Mouse (Mus musculus) heart, embryonic 15.5 days (tissue): ENCODE data around the gene Smim24. TPM values are rescaled to one million over a fixed set of nuclear protein-coding genes. Genes with fewer than 3 reads are reported as not detected.

Experiments used
- ATAC-seq: fragments of 200-750 bp; cut with Nextera tagmentation; replicated peaks from 2 replicates; pipeline ENCODE4 v1.8.0; 2017; ENCODE audit warnings: low read depth, moderate TSS enrichment; ENCODE audit not compliant: insufficient number of reproducible peaks, insufficient read depth, low FRiP score
- H3K27ac ChIP-seq: fragments of 300-500 bp; sonication (generic); 2 replicates; pipeline ENCODE4 v1.5.1; 2015; ENCODE audit warnings: mild to moderate bottlenecking, inconsistent platforms
- H3K27me3 ChIP-seq: fragments of 300-500 bp; sonication (generic); 2 replicates; pipeline ENCODE4 v1.6.1; 2015; ENCODE audit warnings: inconsistent platforms
- H3K36me3 ChIP-seq: fragments of 300-500 bp; sonication (generic); 2 replicates; pipeline ENCODE4 v1.6.1; 2015; ENCODE audit warnings: mild to moderate bottlenecking, inconsistent platforms
- H3K4me1 ChIP-seq: fragments of 300-500 bp; sonication (generic); replicated peaks from 2 replicates; pipeline ENCODE4 v1.6.1; 2015; ENCODE audit warnings: inconsistent platforms
- H3K4me2 ChIP-seq: fragments of 300-500 bp; sonication (generic); 2 replicates; pipeline ENCODE4 v1.6.1; 2015; ENCODE audit warnings: inconsistent platforms, mild to moderate bottlenecking, moderate library complexity
- H3K4me3 ChIP-seq: fragments of 300-500 bp; sonication (generic); 2 replicates; pipeline ENCODE4 v1.5.1; 2015; ENCODE audit warnings: mild to moderate bottlenecking, inconsistent platforms
- H3K9ac ChIP-seq: fragments of 300-500 bp; sonication (generic); 2 replicates; pipeline ENCODE4 v1.6.1; 2015; ENCODE audit warnings: mild to moderate bottlenecking, inconsistent platforms
- H3K9me3 ChIP-seq: fragments of 300-500 bp; sonication (generic); replicated peaks from 2 replicates; pipeline ENCODE4 v1.6.1; 2016; ENCODE audit warnings: inconsistent platforms
- WGBS: fragments of 180-500 bp; shearing (Covaris S2); methylation state at CpG from one replicate; pipeline ENCODE4 v1.1.7; 2015; ENCODE audit warnings: mixed read lengths; 5-methylcytosine and 5-hydroxymethylcytosine counted together
- polyA plus RNA-seq: library from polyadenylated mRNA; unstranded; fragments of >200 nt; fragmentation: Nextera tagmentation; extraction: Ambion mirVana; gene quantifications from 2 replicates; pipeline ENCODE4 v1.2.1, GENCODE M21; 2015

The Smim24 gene
- polyA plus RNA-seq, 1 experiment from 2014 or later, result 4.1 TPM

DNA sequence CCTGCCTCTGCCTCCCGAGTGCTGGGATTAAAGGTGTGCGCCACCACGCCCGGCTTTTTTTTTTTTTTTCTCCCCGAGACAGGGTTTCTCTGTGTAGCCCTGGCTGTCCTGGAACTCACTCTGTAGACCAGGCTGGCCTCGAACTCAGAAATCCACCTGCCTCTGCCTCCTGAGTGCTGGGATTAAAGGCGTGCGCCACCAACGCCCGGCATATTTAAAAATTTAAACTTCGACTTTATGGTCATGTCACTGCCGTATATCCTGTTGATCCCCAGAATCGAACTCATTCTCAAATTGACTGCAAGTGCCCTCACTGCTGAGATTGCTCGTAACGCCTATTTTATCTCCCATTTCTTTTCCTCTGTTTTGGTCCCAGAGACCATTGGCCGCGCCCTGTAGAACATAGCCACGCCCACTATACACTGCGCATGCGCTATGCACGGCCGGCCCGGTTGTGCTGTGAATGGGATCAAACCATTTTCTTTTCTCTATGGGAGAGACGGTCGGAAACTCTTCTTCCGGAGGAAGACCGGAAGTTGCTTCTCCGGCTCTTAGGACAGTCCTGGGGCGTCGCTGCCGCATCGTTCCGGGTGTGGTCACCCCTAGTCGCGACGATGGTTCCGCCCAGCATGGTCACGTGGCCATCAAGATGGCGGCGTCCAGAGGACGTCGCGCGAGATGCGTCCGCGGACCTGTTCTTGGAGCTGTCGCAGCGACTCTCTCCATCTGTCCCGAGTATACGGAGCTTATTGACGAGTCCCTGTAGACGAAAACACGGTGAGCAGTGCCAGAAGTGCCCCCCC lies 8.8 kb upstream of the Smim24 start, which contains the start of the genes Dohh and Gm48551:
Dohh (plus strand) TSS at position 627 of the 803 bp plus-strand sequence.
Gm48551 (plus strand) TSS at position 665 of the 803 bp plus-strand sequence.
- Histone ChIP-seq H3K4me3 (peak within 1 kb of the TSS; percentile 95), H3K9ac (peak within 1 kb of the TSS; percentile 86), H3K4me1 (peaks cover 26% of the 10 kb centered on the region), H3K9me3 (no peaks in the 10 kb centered on the region), H3K4me2 (peak within 1 kb of the TSS; percentile 87), H3K27ac (peak within 1 kb of the TSS; percentile 86), H3K27me3 (no peaks in the 10 kb centered on the region), H3K36me3 (peaks cover 28% of the 10 kb centered on the region)
- WGBS, result 5% methylated on average over 53 of the region's 54 CpGs
- ATAC-seq, result peak; percentile 93

DNA sequence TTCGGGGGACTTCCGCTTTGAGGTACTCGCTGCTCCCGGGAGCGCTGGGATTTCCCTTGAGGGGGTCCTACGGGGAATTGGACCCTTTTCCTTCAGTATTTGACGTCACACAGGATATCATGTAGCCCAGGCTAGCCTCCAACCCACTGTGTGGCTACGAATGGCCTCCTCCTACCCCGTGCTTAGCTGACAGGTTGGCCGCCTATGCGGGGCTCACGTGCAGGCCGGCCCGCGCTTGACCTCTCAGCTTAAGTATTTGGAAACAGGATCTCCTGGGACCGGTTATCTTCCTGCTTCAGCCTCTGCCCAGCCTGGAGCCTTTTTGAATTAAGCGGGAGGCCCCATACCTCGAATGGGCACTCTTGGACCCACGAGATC lies 8.3 kb upstream of the Smim24 start:
- H3K36me3 ChIP-seq, result peaks cover 28% of the 10 kb centered on the region
- H3K9me3 ChIP-seq, result no peaks in the 10 kb centered on the region
- 0% methylated on average over 19 of the region's 19 CpGs for WGBS
- H3K9ac ChIP-seq, result peak overlapping the region; percentile 86
- H3K4me1 ChIP-seq, result peaks cover 29% of the 10 kb centered on the region
- no peaks in the 10 kb centered on the region for H3K27me3 ChIP-seq
- peak overlapping the region; percentile 95 for H3K4me3 ChIP-seq
- peak overlapping the region; percentile 86 for H3K27ac ChIP-seq
- H3K4me2 ChIP-seq, result peak overlapping the region; percentile 87
- peak; percentile 34; the same call in 1 of the 2 replicates for ATAC-seq

GRCm38 (mm10) chr10:81385603-81386306 lies 7.1 kb upstream of the Smim24 start:
- peaks cover 37% of the 10 kb centered on the region for H3K4me1 ChIP-seq
- peak overlapping the region; percentile 87 for H3K4me2 ChIP-seq
- peaks cover 28% of the 10 kb centered on the region for H3K36me3 ChIP-seq
- no peaks in the 10 kb centered on the region for H3K9me3 ChIP-seq
- no peak overlapping the region for H3K27ac ChIP-seq
- WGBS, result 75% methylated on average over 22 of the region's 22 CpGs
- no peak for ATAC-seq
- no peak overlapping the region for H3K9ac ChIP-seq
- H3K4me3 ChIP-seq, result peak overlapping the region; percentile 95
- H3K27me3 ChIP-seq, result no peaks in the 10 kb centered on the region

GRCm38 (mm10) chr10:81387716-81388115 lies 5.1 kb upstream of the Smim24 start:
- ATAC-seq, result no peak
- 92% methylated on average over 20 of the region's 20 CpGs for WGBS
- peaks cover 29% of the 10 kb centered on the region for H3K4me1 ChIP-seq

DNA sequence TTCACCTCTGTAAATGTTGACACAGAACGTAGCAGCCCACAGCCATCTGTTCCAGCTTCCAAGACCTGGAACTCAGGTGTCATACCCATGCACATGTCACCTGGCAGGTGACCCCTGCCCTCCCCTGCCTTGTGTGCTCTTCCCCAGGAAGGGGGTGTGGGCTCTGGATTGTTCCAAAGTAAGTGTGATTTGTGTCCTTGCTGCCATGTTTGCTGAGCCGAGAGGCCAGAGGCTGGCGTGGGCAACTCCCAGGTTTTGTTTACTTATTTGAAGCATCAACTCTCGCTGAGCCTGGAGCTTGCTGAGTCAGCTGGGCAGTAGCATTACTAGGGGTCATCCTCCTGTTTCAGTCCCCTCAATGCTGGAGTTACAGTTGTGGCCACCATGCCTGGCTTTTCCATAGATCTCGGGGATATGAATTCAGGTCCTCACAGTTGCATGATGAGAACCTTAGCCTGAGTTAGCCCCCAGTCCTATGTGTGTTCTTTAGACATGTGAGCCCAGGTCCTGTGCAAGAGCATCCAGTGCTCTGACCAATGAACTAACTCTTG lies 4.3 kb upstream of the Smim24 start, which contains the start of gene Gm48552:
Gm48552 (plus strand) TSS at position 501 of the 551 bp plus-strand sequence.
- no peak for ATAC-seq
- Histone ChIP-seq H3K4me2 (no peak within 1 kb of the TSS), H3K9me3 (no peaks in the 10 kb centered on the region), H3K27me3 (no peaks in the 10 kb centered on the region), H3K4me1 (peaks cover 37% of the 10 kb centered on the region), H3K4me3 (no peak within 1 kb of the TSS), H3K27ac (peak within 1 kb of the TSS; percentile 63), H3K36me3 (peaks cover 28% of the 10 kb centered on the region), H3K9ac (peak within 1 kb of the TSS; percentile 36)
- WGBS, result 85% methylated on average over 5 of the region's 5 CpGs

More at GRCm38 (mm10) chr10:81387716-81388115, 5.1 kb upstream of the Smim24 start:
- H3K27ac ChIP-seq, result no peak overlapping the region
- no peaks in the 10 kb centered on the region for H3K27me3 ChIP-seq
- H3K4me3 ChIP-seq, result no peak overlapping the region
- H3K9ac ChIP-seq, result no peak overlapping the region
- H3K36me3 ChIP-seq, result peaks cover 28% of the 10 kb centered on the region
- no peaks in the 10 kb centered on the region for H3K9me3 ChIP-seq
- no peak overlapping the region for H3K4me2 ChIP-seq

GRCm38 (mm10) chr10:81389373-81389772 lies 3.5 kb upstream of the Smim24 start:
- H3K27ac ChIP-seq, result peak overlapping the region; percentile 63
- H3K9me3 ChIP-seq, result no peaks in the 10 kb centered on the region
- peak overlapping the region; percentile 36 for H3K9ac ChIP-seq
- H3K4me2 ChIP-seq, result no peak overlapping the region
- no peaks in the 10 kb centered on the region for H3K27me3 ChIP-seq
- no peak overlapping the region for H3K4me3 ChIP-seq
- H3K4me1 ChIP-seq, result peaks cover 43% of the 10 kb centered on the region
- peaks cover 28% of the 10 kb centered on the region for H3K36me3 ChIP-seq
- no peak for ATAC-seq
- WGBS, result 41% methylated on average over 3 of the region's 3 CpGs

DNA sequence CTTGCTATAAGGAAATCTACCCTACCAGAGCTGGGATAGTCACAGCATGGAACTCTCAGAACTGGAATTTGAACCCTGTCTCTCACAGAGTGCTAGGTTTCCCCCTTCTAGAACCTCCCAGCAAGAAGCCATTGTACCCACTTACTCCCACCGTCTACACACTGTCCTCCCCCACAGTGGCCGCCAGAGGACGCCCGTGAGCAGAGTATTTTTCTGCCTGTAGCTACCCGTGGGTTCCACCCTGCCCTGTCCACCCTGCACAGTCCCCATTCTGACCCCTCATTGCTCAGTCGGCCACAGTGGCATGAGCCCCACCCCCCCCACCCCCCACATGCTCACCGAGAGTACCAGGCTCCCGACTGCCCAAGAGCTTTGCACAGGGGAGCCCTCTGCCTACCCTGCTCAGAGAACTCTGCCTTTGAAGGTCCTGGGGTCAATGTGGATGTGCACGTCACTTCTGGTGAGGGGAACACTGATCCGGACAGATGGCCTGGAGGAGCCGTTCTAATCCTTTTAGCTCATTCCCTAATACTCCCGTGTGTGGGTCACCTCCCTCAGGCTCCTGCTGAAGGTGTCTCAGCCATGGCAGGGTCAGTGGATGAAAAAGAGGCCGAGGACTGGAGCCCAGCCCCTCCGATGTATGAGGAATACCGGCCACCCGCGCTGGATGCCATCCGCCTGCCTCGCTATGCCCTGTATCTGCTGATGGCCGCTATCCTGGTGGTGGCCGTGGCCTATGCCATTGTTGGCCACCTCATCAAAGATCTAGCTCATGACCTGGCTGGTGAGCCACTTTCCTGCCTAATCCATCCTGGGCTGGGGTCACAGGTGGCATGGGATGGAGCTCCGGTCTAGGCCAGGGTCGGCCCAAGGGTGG lies 2.8 kb upstream of the Smim24 start:
- H3K9ac ChIP-seq, result peak overlapping the region; percentile 36
- peak overlapping the region; percentile 63 for H3K27ac ChIP-seq
- H3K4me1 ChIP-seq, result peaks cover 40% of the 10 kb centered on the region
- no peaks in the 10 kb centered on the region for H3K9me3 ChIP-seq
- no peak overlapping the region for H3K4me2 ChIP-seq
- H3K27me3 ChIP-seq, result no peaks in the 10 kb centered on the region
- H3K4me3 ChIP-seq, result no peak overlapping the region
- peak; percentile 10; the same call in 1 of the 2 replicates for ATAC-seq
- peaks cover 28% of the 10 kb centered on the region for H3K36me3 ChIP-seq
- WGBS, result 58% methylated on average over 23 of the region's 23 CpGs

GRCm38 (mm10) chr10:81390678-81390965 lies 2.2 kb upstream of the Smim24 start:
- H3K4me3 ChIP-seq, result no peak overlapping the region
- peaks cover 28% of the 10 kb centered on the region for H3K36me3 ChIP-seq
- WGBS, result 83% methylated on average over 13 of the region's 13 CpGs
- H3K4me1 ChIP-seq, result peaks cover 34% of the 10 kb centered on the region
- H3K4me2 ChIP-seq, result no peak overlapping the region
- no peak for ATAC-seq
- H3K9me3 ChIP-seq, result no peaks in the 10 kb centered on the region
- H3K9ac ChIP-seq, result peak overlapping the region; percentile 20; the same call in 1 of the 2 replicates
- H3K27me3 ChIP-seq, result no peaks in the 10 kb centered on the region
- H3K27ac ChIP-seq, result no peak overlapping the region

DNA sequence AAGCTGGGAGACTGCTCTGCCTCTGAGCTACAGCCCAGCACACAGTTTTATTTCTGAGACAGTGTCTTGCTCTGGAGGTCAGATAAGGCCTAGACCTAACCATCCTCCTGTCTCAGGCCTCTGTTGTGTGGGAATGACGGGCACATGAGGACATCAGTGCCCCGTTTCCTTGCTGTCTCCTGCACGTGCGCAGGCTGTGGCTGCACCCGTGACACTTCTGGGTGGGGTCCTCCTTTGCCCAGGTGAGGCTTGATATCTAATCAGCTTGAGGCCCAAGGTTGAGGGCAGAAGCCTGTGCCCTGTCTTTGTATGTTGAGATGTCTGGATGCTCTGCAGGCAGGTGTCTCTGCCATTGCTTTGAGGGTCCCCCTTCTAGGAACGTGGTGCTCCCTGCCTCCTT lies 581 bp upstream of the Smim24 start:
- 86% methylated on average over 6 of the region's 6 CpGs for WGBS

DNA sequence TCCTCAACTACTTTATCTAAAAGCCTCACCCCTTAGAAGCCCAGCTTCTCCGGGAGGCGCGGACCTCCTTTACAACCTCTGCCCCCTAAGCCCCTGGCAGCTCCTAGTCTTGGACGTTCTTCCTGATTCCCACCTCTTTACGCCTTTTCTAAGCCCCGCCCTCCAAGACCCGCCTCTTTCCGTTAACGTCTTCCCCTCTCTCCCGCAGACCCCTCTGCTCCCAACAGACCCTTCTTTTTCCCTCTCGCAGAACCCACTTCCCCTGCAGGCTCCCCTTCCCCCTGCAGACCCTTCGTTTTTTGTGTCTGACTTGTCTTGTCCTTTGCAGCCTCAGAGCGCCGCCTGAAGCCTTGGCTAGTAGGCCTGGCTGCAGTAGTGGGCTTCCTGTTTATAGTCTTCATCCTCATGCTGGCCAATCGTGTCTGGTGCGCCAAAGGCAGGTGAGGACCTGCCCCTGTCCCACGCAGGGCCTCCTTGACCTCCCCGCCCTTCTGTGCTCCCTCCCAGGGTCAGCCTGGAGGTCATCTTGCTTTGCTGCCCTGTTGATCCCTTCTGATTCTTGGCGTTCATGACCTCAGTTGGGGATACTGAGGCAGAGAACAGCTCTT lies 709 bp downstream of the Smim24 start:
- H3K36me3 ChIP-seq, result peaks cover 17% of the 10 kb centered on the region; the same call in 1 of the 2 replicates
- H3K9ac ChIP-seq, result peak overlapping the region; percentile 53
- H3K27me3 ChIP-seq, result no peaks in the 10 kb centered on the region
- no peak for ATAC-seq
- peak overlapping the region; percentile 41 for H3K4me3 ChIP-seq
- peak overlapping the region; percentile 71 for H3K27ac ChIP-seq
- 9% methylated on average over 19 of the region's 19 CpGs for WGBS
- no peaks in the 10 kb centered on the region for H3K9me3 ChIP-seq
- H3K4me2 ChIP-seq, result peak overlapping the region; percentile 69
- peaks cover 32% of the 10 kb centered on the region for H3K4me1 ChIP-seq

More for the DNA sequence above, 581 bp upstream of the Smim24 start:
- Histone ChIP-seq H3K4me3 (no peak overlapping the region), H3K9ac (no peak overlapping the region), H3K4me2 (no peak overlapping the region), H3K36me3 (peaks cover 16% of the 10 kb centered on the region), H3K27me3 (no peaks in the 10 kb centered on the region), H3K9me3 (no peaks in the 10 kb centered on the region), H3K27ac (no peak overlapping the region), H3K4me1 (peaks cover 30% of the 10 kb centered on the region)
- no peak for ATAC-seq
